Mouse (Mus musculus) ES-Bruce4 (cell line): ENCODE measurements around the gene Prss58.

Source experiments
- CTCF ChIP-seq: IDR thresholded peaks from one replicate; pipeline ENCODE4 v1.8.1; 2011; ENCODE audit warnings: low read depth, low read length
- POLR2A ChIP-seq: IDR thresholded peaks from one replicate; pipeline ENCODE4 v1.8.1; 2011; ENCODE audit warnings: low read length; ENCODE audit not compliant: insufficient read depth

DNA sequence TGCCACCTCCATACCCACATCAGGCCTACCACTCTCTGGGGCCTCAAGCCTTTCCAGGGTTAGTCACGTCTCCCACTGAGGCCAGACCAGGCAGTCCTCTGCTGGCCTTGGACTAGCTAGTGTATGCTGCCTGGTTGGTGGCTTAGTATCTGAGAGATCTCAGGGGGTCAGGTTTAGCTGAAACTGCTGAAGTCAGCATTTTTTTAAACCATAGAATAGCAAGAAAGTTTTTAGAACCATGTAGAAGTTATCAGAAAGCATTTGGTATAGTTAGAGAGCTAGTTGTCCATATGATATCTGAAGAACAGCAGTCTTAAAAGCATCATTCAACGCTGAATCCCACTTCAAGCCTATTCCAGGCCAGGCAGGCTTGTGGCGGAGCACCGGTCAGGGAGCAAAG is 19.8 kb upstream of the Prss58 start:
- TF ChIP-seq POLR2A: no peak
- TF ChIP-seq CTCF: no peak
